Comparison of ENCODE assay signal across 8 mouse cellular contexts in genomic region chr5:90222937-90223336, GRCm38 (mm10). TPM values are rescaled to one million over a fixed set of nuclear protein-coding genes. Genes with fewer than 3 reads are reported as not detected.
DNase-seq lines count a peak whose midpoint lies in the region; ATAC-seq and TF ChIP-seq lines count a peak whose summit lies in the region.

No protein-coding gene starts in this region.

- no peak for TF ChIP-seq POLR2A in bone marrow macrophage, adult 2 months (IDR thresholded peaks at IDR 0.05; ENCODE audit: borderline replicate concordance, low read depth, low read length)

- H3K27me3 ChIP-seq in kidney, postnatal 0 days (ENCODE audit: insufficient read depth, low read length): no peaks in the 10 kb centered on the region
- H3K27me3 ChIP-seq in hindbrain, embryonic 13.5 days: no peaks in the 10 kb centered on the region
- H3K27me3 ChIP-seq in midbrain, embryonic 15.5 days (replicated peaks): no peaks in the 10 kb centered on the region

- peak overlapping the region; percentile 89 for H3K9ac ChIP-seq in kidney, postnatal 0 days (ENCODE audit: low read depth, low read length)
- H3K9ac ChIP-seq in hindbrain, embryonic 13.5 days: peak overlapping the region; percentile 89
- peak overlapping the region; percentile 88 for H3K9ac ChIP-seq in midbrain, embryonic 15.5 days

- peak overlapping the region; percentile 88 for H3K4me3 ChIP-seq in kidney, postnatal 0 days (replicated peaks; ENCODE audit: low read depth, low read length)
- peak overlapping the region; percentile 99 for H3K4me3 ChIP-seq in bone marrow macrophage, adult 2 months (ENCODE audit: insufficient read depth, low read length)
- peak overlapping the region; percentile 83 for H3K4me3 ChIP-seq in hindbrain, embryonic 13.5 days
- H3K4me3 ChIP-seq in midbrain, embryonic 15.5 days: peak overlapping the region; percentile 95

- no peak for ATAC-seq in kidney, postnatal 0 days (replicated peaks; ENCODE audit: low FRiP score, low read depth)
- peak; percentile 2; the same call in 1 of the 2 replicates for ATAC-seq in hindbrain, embryonic 13.5 days (ENCODE audit: low FRiP score)
- 0 out of 2 replicates have a peak, but pooled peaks have one; percentile 4 for ATAC-seq in midbrain, embryonic 15.5 days (replicated peaks)

- 22% methylated on average over 3 of the region's 3 CpGs for WGBS in kidney, postnatal 0 days
- 42% methylated on average over 3 of the region's 3 CpGs for WGBS in hindbrain, embryonic 13.5 days
- WGBS in midbrain, embryonic 15.5 days: 32% methylated on average over 3 of the region's 3 CpGs

- peaks cover 23% of the 10 kb centered on the region for H3K36me3 ChIP-seq in kidney, postnatal 0 days (ENCODE audit: insufficient read depth, low read length)
- H3K36me3 ChIP-seq in hindbrain, embryonic 13.5 days: peaks cover 36% of the 10 kb centered on the region
- peaks cover 16% of the 10 kb centered on the region for H3K36me3 ChIP-seq in midbrain, embryonic 15.5 days (replicated peaks)

- TF ChIP-seq CTCF in kidney, postnatal 0 days (IDR thresholded peaks at IDR 0.05; ENCODE audit: low read depth): no peak
- TF ChIP-seq CTCF in bone marrow macrophage, adult 2 months (IDR thresholded peaks at IDR 0.05; ENCODE audit: low read depth, low read length): no peak

- peak overlapping the region; percentile 69 for H3K4me2 ChIP-seq in kidney, postnatal 0 days (ENCODE audit: low read length)
- H3K4me2 ChIP-seq in hindbrain, embryonic 13.5 days: peak overlapping the region; percentile 74
- H3K4me2 ChIP-seq in midbrain, embryonic 15.5 days: peak overlapping the region; percentile 83

- H3K27ac ChIP-seq in kidney, postnatal 0 days: peak overlapping the region; percentile 92
- no peak overlapping the region for H3K27ac ChIP-seq in bone marrow macrophage, adult 2 months (ENCODE audit: insufficient read depth, low read depth, low read length)
- no peak overlapping the region; the same call in 1 of the 2 replicates for H3K27ac ChIP-seq in hindbrain, embryonic 13.5 days
- H3K27ac ChIP-seq in midbrain, embryonic 15.5 days: peak overlapping the region; percentile 93; the same call in 1 of the 2 replicates

- H3K9me3 ChIP-seq in kidney, postnatal 0 days (replicated peaks; ENCODE audit: low read length): no peaks in the 10 kb centered on the region
- no peaks in the 10 kb centered on the region for H3K9me3 ChIP-seq in hindbrain, embryonic 13.5 days
- no peaks in the 10 kb centered on the region for H3K9me3 ChIP-seq in midbrain, embryonic 15.5 days

- DNase-seq in kidney, postnatal 0 days (ENCODE audit: low spot score): peak; percentile 10
- no peak for DNase-seq in kidney, postnatal 25 days
- DNase-seq in adrenal gland, adult 18-20 months (ENCODE audit: low spot score in 2 of 2): no peak
- DNase-seq in urinary bladder, postnatal 36 days (ENCODE audit: low spot score in 2 of 2): no peak
- no peak for DNase-seq in adrenal gland, postnatal 14 days

- 0 out of 2 replicates have a peak, but pooled peaks cover 6% of the 10 kb centered on the region for H3K4me1 ChIP-seq in kidney, postnatal 0 days (replicated peaks; ENCODE audit: insufficient read depth, low read length)
- peaks cover 7% of the 10 kb centered on the region for H3K4me1 ChIP-seq in bone marrow macrophage, adult 2 months (ENCODE audit: control insufficient read depth, insufficient read depth, low read length)
- H3K4me1 ChIP-seq in hindbrain, embryonic 13.5 days (replicated peaks): peaks cover 12% of the 10 kb centered on the region
- peaks cover 10% of the 10 kb centered on the region for H3K4me1 ChIP-seq in midbrain, embryonic 15.5 days

RNA-seq across cellular contexts. Expression of gene Cox18, which starts 0.9 kb away (rescaled TPM):
- polyA plus RNA-seq in kidney, postnatal 0 days (2015; fragmentation: Nextera tagmentation; extraction: Ambion mirVana): 32.5 and 33.7 TPM in 2 replicates
- 8.6 and 9.9 TPM in 2 replicates for polyA plus RNA-seq in bone marrow macrophage, adult 2 months (2012; ENCODE audit: insufficient read depth, insufficient read length, missing spikeins)
- polyA plus RNA-seq in hindbrain, embryonic 13.5 days (2015; fragmentation: Nextera tagmentation; extraction: Ambion mirVana): 30.4 and 32.9 TPM in 2 replicates
- 35.5 and 36.1 TPM in 2 replicates for polyA plus RNA-seq in midbrain, embryonic 15.5 days (2015; fragmentation: Nextera tagmentation; extraction: Ambion mirVana)
- total RNA-seq in adrenal gland, adult 18-20 months (2021): 10 to 100 TPM; 26.1 to 48.9 TPM
- 30.6 and 34.7 TPM in 2 replicates for total RNA-seq in adrenal gland, postnatal 14 days (2021)

Comparison
In these comparisons a context has a peak if more than half of its experiments do, and no peak if none do; other contexts are left out.
1. H3K27ac ChIP-seq: peak in kidney, postnatal 0 days (single experiment) and midbrain, embryonic 15.5 days (single experiment); none in bone marrow macrophage, adult 2 months (single experiment) and hindbrain, embryonic 13.5 days (single experiment).
2. Peak in every context shown above with its lines, with median percentiles within 50 percentile points of each other: H3K4me2 ChIP-seq, H3K4me3 ChIP-seq and H3K9ac ChIP-seq.